Mouse (Mus musculus) left cerebral cortex, adult 9 months (tissue): Measurements from ENCODE around the gene Rbbp8nl.
A peak's percentile ranks its signal among the peaks of the same experiment; 100 is the strongest.

Experiments used
- DNase-seq, 2 experiments: peaks; one replicate each; pipeline ENCODE4 v3.0.0; 2022; ENCODE audit warnings: low spot score in 2 of 2

Gene Rbbp8nl

DNA sequence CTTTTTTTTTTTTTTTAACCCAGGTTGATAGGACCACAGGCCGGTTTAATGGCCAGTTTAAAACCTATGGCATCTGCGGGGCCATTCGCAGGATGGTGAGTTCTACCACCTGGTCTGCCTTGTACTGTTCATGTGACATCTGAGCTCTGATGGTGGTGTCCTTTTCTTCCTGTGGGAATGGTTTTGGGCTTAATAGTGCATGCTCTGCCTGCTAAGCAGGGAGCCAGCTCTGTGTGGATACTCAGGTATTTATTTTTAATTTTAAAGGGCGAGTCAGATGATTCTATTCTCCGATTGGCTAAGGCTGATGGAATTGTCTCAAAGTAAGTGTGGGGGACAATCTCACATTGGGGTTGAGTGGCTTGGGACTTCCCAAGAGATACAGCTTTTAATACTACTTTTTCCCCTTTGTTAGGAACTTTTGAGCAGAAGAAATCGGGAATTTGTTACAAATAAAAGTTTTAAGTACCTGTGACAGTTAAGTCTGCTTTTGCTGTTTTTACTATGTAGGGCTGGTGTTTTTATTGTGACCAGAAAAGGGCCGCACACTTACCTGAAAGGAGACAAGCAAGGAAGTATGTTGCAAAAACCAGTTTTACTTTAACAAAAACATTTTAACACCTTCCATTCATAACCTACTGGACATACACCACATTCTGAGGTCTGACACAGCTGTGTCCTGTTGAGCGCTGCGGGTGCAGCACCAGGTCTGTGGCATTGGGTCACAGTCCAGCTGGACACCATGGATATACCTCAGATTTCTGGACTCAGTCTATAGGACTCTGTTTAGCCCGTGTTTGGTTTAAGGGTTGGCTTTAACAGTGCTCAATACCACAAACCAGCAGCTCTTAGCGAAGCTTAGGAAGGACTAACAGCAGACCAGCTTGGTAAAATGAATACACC is 31.5 kb downstream of the Rbbp8nl start:
- DNase-seq = no peak

GRCm38 (mm10) chr2:180257001-180257521 is 32.6 kb downstream of the Rbbp8nl start, which contains the start of gene Rps21:
TSS of gene Rps21 (plus strand) at chr2:180257377.
- DNase-seq = peak; percentile 98

- DNase-seq = no peak
These were observed 33.2 kb downstream of the Rbbp8nl start for GRCm38 (mm10) chr2:180256296-180257000.

- DNase-seq = no peak
These were observed 34.0 kb downstream of the Rbbp8nl start for GRCm38 (mm10) chr2:180255701-180256100.

GRCm38 (mm10) chr2:180254436-180255209 is 35.1 kb downstream of the Rbbp8nl start:
- DNase-seq = no peak

- no peak for DNase-seq
These were observed 37.8 kb downstream of the Rbbp8nl start for GRCm38 (mm10) chr2:180251838-180252237.

DNA sequence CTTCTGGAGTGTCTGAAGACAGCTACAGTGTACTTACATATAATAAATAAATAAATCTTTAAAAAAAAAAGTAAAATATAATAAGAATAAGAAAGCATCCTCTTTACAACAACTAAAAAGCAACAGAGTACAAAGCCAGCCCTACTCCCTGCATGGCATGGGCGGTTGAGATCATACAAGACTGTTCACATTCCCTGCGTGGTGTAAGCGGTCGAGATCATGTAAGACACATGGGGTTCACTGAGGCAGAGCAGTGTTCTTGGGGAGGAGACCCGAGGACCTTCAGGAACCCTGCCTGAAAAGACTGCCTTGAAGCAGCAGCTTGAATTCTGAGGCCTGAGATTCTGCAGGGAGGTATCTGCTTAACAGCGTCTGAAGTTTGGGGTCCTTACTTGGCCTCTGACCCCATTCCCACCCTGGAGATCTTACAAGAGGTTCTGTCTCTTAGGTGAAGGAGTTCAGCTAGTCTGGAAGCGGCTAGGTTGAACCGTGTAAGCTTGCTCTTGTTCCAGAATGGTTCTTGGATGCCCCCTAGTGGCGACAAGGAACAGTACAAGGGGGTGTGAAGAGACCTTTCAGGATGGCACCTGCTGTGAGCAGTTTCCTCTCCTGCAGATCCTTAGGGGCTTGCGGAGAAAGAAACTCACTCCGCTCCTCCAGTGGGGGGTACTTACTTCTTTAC is 38.6 kb downstream of the Rbbp8nl start:
- peak in 1 of 2 experiments; percentile 76 for DNase-seq

- no peak for DNase-seq
These were observed 40.6 kb downstream of the Rbbp8nl start for GRCm38 (mm10) chr2:180248947-180249660.

- no peak for DNase-seq
These were observed 41.8 kb downstream of the Rbbp8nl start for GRCm38 (mm10) chr2:180247916-180248315.

DNA sequence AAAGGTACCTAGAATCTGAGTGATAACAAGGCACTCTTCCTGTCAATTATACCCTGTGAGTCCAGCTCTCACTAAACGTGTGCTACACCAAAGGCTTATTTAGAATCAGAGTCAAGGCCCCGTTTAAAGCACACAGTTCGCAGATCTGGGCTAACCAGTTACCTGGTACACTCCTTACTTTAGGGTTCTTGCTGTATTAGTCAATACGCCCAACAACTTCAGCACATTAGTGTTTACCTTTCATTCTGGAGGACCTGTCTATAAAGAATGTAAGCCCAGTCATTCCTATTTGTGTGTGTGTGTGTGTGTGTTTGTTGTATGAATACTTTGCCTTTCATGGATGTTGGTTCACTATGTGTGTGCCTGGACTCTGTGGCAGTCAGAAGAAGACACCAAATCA is 46.6 kb downstream of the Rbbp8nl start:
- DNase-seq = no peak

- no peak for DNase-seq
These were observed 51.1 kb downstream of the Rbbp8nl start for GRCm38 (mm10) chr2:180238591-180238990.

GRCm38 (mm10) chr2:180237601-180238345 is 51.9 kb downstream of the Rbbp8nl start:
- no peak for DNase-seq

DNA sequence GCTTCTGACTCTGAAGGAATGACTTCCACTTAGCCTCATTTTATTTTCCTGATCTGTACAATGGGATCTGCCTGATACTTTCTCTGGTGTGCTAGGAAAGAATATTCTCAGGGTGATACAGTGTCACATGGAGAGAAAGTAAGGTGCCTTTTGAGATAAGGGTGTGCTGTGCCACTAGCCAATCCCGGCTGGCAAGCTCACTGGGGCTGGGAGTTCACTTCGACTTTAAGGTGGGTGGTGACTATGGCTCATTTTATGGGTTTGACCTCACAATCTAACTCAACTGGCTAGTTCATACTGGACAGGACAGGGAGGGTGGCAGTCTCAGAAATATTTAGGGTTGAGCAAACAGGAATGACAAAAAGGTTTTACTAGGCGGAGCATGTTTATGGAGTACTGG is 52.7 kb downstream of the Rbbp8nl start:
- no peak for DNase-seq

GRCm38 (mm10) chr2:180236500-180236899 is 53.2 kb downstream of the Rbbp8nl start:
- DNase-seq = no peak

DNA sequence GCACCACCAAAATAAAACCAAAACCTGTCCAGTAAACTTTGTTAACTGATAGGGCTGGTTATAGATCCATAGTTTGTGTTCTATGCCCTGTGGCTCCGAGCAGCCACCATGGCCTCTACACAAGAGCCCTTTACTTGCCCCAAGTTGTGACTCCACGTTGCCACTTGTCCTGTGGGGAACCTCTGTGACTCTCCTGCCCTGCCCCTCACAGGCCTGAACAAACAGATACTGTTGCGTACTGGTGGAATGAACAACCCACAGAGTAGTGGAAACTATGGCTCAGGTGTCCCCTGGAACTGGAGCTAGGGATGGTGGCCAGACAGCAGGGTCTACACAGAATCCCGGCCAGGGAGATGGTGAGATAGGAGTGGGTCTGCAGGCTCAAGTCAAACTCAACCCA is 53.9 kb downstream of the Rbbp8nl start:
- no peak for DNase-seq

DNA sequence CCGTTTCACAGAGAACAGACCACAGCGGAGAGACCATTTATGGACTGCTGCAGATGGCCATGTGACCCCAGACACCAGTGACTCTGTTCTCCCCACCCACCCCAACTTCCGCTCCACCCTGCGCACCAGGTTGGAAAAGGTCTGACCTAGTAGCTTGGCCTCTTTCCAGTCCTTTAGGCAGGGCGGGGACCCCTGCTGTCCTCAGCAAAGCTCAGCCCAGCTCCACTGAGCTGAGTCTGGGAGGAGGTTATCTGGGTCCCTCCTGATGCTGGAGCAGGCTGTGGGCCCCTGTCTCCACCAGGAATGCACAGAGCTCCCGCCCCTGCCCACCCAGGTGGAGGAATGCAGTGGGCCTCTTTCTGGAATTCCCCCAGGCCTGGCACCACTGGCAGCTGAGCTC is 54.7 kb downstream of the Rbbp8nl start:
- DNase-seq = no peak

DNA sequence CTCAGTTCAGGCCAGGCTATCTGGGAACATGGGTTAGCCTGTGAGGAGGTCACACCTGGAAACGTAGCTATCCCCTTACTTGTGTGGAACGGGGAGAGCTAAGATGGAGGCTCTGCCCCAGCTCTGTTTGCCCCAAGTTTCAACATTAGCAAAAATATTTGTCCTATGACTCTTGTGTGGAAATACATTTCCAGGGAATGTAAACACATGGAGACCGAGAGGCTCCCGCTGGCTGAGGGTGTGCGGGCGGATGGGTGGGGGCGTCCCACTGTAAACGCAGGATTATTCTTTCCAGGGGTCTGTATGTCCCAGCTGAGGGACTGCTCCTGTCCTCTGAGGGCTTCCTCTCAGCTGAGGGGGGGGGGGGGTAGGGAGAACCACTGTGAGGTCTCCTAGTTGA is 55.3 kb downstream of the Rbbp8nl start:
- DNase-seq = no peak

- no peak for DNase-seq
These were observed 56.4 kb downstream of the Rbbp8nl start for GRCm38 (mm10) chr2:180233101-180233904.

DNA sequence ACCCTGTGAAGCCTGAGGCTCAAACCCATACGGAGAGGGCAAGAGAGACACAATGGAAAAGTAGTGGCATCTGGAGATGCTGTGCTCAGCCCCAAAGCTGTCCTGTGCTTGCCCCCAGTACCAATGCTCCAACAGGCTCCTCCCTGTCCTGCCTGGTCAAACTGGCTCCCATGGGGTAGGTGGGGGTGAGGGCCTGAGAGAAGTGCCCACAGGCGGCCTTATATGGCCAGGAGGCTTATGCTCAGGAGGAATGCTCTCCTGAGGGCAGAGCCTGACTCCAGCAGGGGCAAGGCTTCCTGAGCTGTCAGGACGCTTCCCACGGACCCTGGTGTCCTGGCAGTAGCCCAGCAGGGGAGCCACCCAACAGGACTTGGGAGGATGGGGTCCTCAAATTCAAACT is 59.2 kb downstream of the Rbbp8nl start:
- no peak for DNase-seq
